Mouse (Mus musculus): ENCODE data around the gene Polr1a.
"Not testable (repeated sequence)": the region's sequence is repeated elsewhere in the genome, so short reads cannot be mapped to it uniquely, and the experiment has no call there.

The Polr1a gene

GRCm38 (mm10) chr6:71908481-71909381 lies at the start of gene Polr1a, which contains the start of gene Ptcd3:
Gene Polr1a, plus strand, starts transcription at chr6:71909053.
Gene Ptcd3, minus strand, starts transcription at chr6:71908750.
- peak; percentile 79 to 90 for DNase-seq (ENCODE audit: low spot score in 2 of 2)

GRCm38 (mm10) chr6:71867751-71868150 lies 41.1 kb upstream of the Polr1a start:
- no peak for DNase-seq (ENCODE audit: low spot score in 2 of 2)

GRCm38 (mm10) chr6:71868809-71869208 lies 40.0 kb upstream of the Polr1a start:
- DNase-seq (ENCODE audit: low spot score in 2 of 2) = no peak

GRCm38 (mm10) chr6:71871396-71871795 lies 37.5 kb upstream of the Polr1a start:
- DNase-seq (ENCODE audit: low spot score in 2 of 2) = no peak

- no peak for DNase-seq (ENCODE audit: low spot score in 2 of 2)
Observed at GRCm38 (mm10) chr6:71877965-71878760, 30.7 kb upstream of the Polr1a start.

GRCm38 (mm10) chr6:71893263-71893662 lies 15.6 kb upstream of the Polr1a start:
- no peak for DNase-seq (ENCODE audit: low spot score in 2 of 2)

GRCm38 (mm10) chr6:71907702-71908235 lies 1.1 kb upstream of the Polr1a start:
- no peak for DNase-seq (ENCODE audit: low spot score in 2 of 2)

- no peak for DNase-seq (ENCODE audit: low spot score in 2 of 2)
Observed at GRCm38 (mm10) chr6:71909384-71909783, 531 bp downstream of the Polr1a start.

GRCm38 (mm10) chr6:71909840-71910239 lies 987 bp downstream of the Polr1a start:
- DNase-seq (ENCODE audit: low spot score in 2 of 2) = no peak

GRCm38 (mm10) chr6:71911686-71912450 lies 3.0 kb downstream of the Polr1a start:
- DNase-seq (ENCODE audit: low spot score in 2 of 2) = no peak

- DNase-seq (ENCODE audit: low spot score in 2 of 2) = no peak
Observed at GRCm38 (mm10) chr6:71920752-71921151, 11.9 kb downstream of the Polr1a start.

GRCm38 (mm10) chr6:71925233-71925632 lies 16.4 kb downstream of the Polr1a start:
- DNase-seq (ENCODE audit: low spot score in 2 of 2) = not testable (repeated sequence)

- peak in 1 of 2 experiments; percentile 59 for DNase-seq (ENCODE audit: low spot score in 2 of 2)
Observed at GRCm38 (mm10) chr6:71927911-71928310, 19.1 kb downstream of the Polr1a start.

- DNase-seq (ENCODE audit: low spot score in 2 of 2) = no peak
Observed at GRCm38 (mm10) chr6:71930053-71930452, 21.2 kb downstream of the Polr1a start.

GRCm38 (mm10) chr6:71930830-71931437 lies 22.1 kb downstream of the Polr1a start:
- DNase-seq (ENCODE audit: low spot score in 2 of 2) = no peak

- DNase-seq (ENCODE audit: low spot score in 2 of 2) = no peak
Observed at GRCm38 (mm10) chr6:71932347-71932746, 23.5 kb downstream of the Polr1a start.

GRCm38 (mm10) chr6:71934081-71934556 lies 25.3 kb downstream of the Polr1a start:
- DNase-seq (ENCODE audit: low spot score in 2 of 2) = no peak

GRCm38 (mm10) chr6:71935737-71936136 lies 26.9 kb downstream of the Polr1a start:
- no peak for DNase-seq (ENCODE audit: low spot score in 2 of 2)

GRCm38 (mm10) chr6:71940912-71941311 lies 32.1 kb downstream of the Polr1a start:
- DNase-seq (ENCODE audit: low spot score in 2 of 2) = no peak

- DNase-seq (ENCODE audit: low spot score in 2 of 2) = no peak
Observed at GRCm38 (mm10) chr6:71945101-71945500, 36.2 kb downstream of the Polr1a start.

GRCm38 (mm10) chr6:71946121-71946520 lies 37.3 kb downstream of the Polr1a start:
- no peak for DNase-seq (ENCODE audit: low spot score in 2 of 2)

All from cerebellum, postnatal 4 days (tissue).